10 mouse cellular contexts compared by ENCODE assay signal in the genomic region with DNA sequence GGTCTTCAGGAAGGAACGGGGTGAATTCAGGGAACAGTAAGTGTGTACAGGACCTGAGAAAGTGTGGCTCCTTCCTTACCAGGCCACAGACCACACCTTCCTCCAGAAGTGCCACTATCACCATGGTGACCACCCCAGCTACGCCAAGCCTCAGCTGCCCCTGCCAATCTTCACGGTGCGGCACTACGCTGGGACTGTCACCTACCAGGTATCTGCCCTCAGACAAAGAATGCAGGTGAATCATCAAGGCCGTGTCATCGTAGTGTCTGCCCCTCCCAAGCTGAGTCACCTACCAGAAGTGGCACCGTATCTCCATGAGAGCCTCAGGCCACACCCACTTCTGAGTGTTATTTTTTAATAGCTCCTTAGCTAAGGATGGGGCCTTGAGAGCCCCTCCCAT. TPM values are rescaled to one million over a fixed set of nuclear protein-coding genes. Genes with fewer than 3 reads are reported as not detected.
A peak's percentile ranks its signal among the peaks of the same experiment; 100 is the strongest.
DNase-seq lines count a peak whose midpoint lies in the region; ATAC-seq and TF ChIP-seq lines count a peak whose summit lies in the region.
"Had no signal": no experiment of that assay in that cellular context is flagged by ENCODE, and none has a peak within 500 bp of the region (broad histone marks: within the 10 kb centered on the region; RNA-seq: fewer than 3 reads in every experiment).

No protein-coding gene starts in this region.

- peak; percentile 44 for DNase-seq in c-Kit-positive CD71-positive TER-119-negative erythroid progenitor cells, embryonic 14.5 days (ENCODE audit: low read depth)
- peak; percentile 42 for DNase-seq in liver, embryonic 13.5 days
- no peak for DNase-seq in frontal cortex, postnatal 14 days (ENCODE audit: low spot score in 2 of 2)
- no peak for DNase-seq in urinary bladder, postnatal 10 days (ENCODE audit: low spot score)
- DNase-seq: forebrain, postnatal 0 days; heart, postnatal 14 days; thymus, adult 18-20 months had no signal

- no peak for TF ChIP-seq CTCF in C2C12 (IDR thresholded peaks at IDR 0.05; ENCODE audit: control insufficient read depth, insufficient read depth, insufficient read length)

- H3K36me3 ChIP-seq in C2C12 (ENCODE audit: control insufficient read depth, insufficient read depth), result no peaks in the 10 kb centered on the region
- H3K36me3 ChIP-seq in liver, embryonic 13.5 days, result no peaks in the 10 kb centered on the region
- H3K36me3 ChIP-seq in megakaryocyte, embryonic 14.5 days (replicated peaks; ENCODE audit: low read length), result no peaks in the 10 kb centered on the region
- H3K36me3 ChIP-seq in midbrain, embryonic 13.5 days, result no peaks in the 10 kb centered on the region

- peak overlapping the region; percentile 18; the same call in 1 of the 2 replicates for H3K4me2 ChIP-seq in liver, embryonic 13.5 days
- H3K4me2 ChIP-seq in midbrain, embryonic 13.5 days (replicated peaks), result no peak overlapping the region

- WGBS in liver, embryonic 13.5 days (ENCODE audit: insufficient replicate concordance), result 42% methylated on average over 8 of the region's 8 CpGs
- WGBS in midbrain, embryonic 13.5 days, result 89% methylated on average over 8 of the region's 8 CpGs

- peak; percentile 44 for ATAC-seq in liver, embryonic 13.5 days (ENCODE audit: low read depth)
- ATAC-seq in midbrain, embryonic 13.5 days, result no peak
- ATAC-seq: forebrain, postnatal 0 days had no signal

- peaks cover 34% of the 10 kb centered on the region for H3K27me3 ChIP-seq in C2C12 (ENCODE audit: control insufficient read depth, insufficient read depth, insufficient read length)
- H3K27me3 ChIP-seq in liver, embryonic 13.5 days, result peaks cover 5% of the 10 kb centered on the region; the same call in 1 of the 2 replicates
- peaks cover 90% of the 10 kb centered on the region for H3K27me3 ChIP-seq in megakaryocyte, embryonic 14.5 days (replicated peaks)
- no peaks in the 10 kb centered on the region for H3K27me3 ChIP-seq in midbrain, embryonic 13.5 days

- H3K4me3 ChIP-seq in C2C12 (ENCODE audit: insufficient read depth, poor library complexity, severe bottlenecking), result no peak overlapping the region
- H3K4me3 ChIP-seq in liver, embryonic 13.5 days (replicated peaks), result no peak overlapping the region
- peak overlapping the region; percentile 31 for H3K4me3 ChIP-seq in megakaryocyte, embryonic 14.5 days (replicated peaks)
- no peak overlapping the region for H3K4me3 ChIP-seq in midbrain, embryonic 13.5 days (replicated peaks)

- peaks cover 23% of the 10 kb centered on the region for H3K4me1 ChIP-seq in liver, embryonic 13.5 days (replicated peaks)
- peaks cover 22% of the 10 kb centered on the region for H3K4me1 ChIP-seq in megakaryocyte, embryonic 14.5 days
- H3K4me1 ChIP-seq in midbrain, embryonic 13.5 days (replicated peaks), result no peaks in the 10 kb centered on the region

- H3ac ChIP-seq in C2C12 (ENCODE audit: control insufficient read depth, insufficient read length, low read depth), result no peak overlapping the region

- H3K79me2 ChIP-seq in C2C12 (ENCODE audit: control insufficient read depth, insufficient read depth), result no peaks in the 10 kb centered on the region

- H3K9me3 ChIP-seq in liver, embryonic 13.5 days (replicated peaks), result no peaks in the 10 kb centered on the region
- no peaks in the 10 kb centered on the region for H3K9me3 ChIP-seq in megakaryocyte, embryonic 14.5 days
- H3K9me3 ChIP-seq in midbrain, embryonic 13.5 days, result no peaks in the 10 kb centered on the region

- no peak overlapping the region for H3K9ac ChIP-seq in liver, embryonic 13.5 days
- no peak overlapping the region for H3K9ac ChIP-seq in midbrain, embryonic 13.5 days (replicated peaks)
- H3K9ac ChIP-seq: forebrain, postnatal 0 days had no signal

- H3K27ac ChIP-seq in liver, embryonic 13.5 days, result peak overlapping the region; percentile 6; the same call in 1 of the 2 replicates
- H3K27ac ChIP-seq in midbrain, embryonic 13.5 days, result no peak overlapping the region

- no peaks in the 10 kb centered on the region for H3K79me3 ChIP-seq in C2C12 (ENCODE audit: low read depth)

TF ChIP-seq in C2C12, 6 proteins besides CTCF, POLR2A, EP300 and RAD21:
- TF ChIP-seq MYOG (IDR thresholded peaks at IDR 0.05; ENCODE audit: control insufficient read depth, extremely low read depth, insufficient read length) (no peak), USF1 (IDR thresholded peaks at IDR 0.05; ENCODE audit: low read depth) (no peak), MYOD1 (IDR thresholded peaks at IDR 0.05; ENCODE audit: control insufficient read depth, insufficient read length, low read depth) (peak; percentile 100), FOSL1 (IDR thresholded peaks at IDR 0.05; ENCODE audit: insufficient read depth, low read length, poor library complexity, severe bottlenecking) (peak; percentile 35), CEBPB (IDR thresholded peaks at IDR 0.05; ENCODE audit: low read depth) (no peak), MAX (IDR thresholded peaks at IDR 0.05) (no peak)

RNA-seq across cellular contexts. Expression of gene Myo15b, which starts 11.2 kb away (rescaled TPM):
- polyA plus RNA-seq in C2C12 (2012; fragmentation: generic; extraction: Trizol), result not detected
- 0.36 and 0.46 TPM in 2 replicates for polyA plus RNA-seq in liver, embryonic 13.5 days (2015; fragmentation: Nextera tagmentation; extraction: Ambion mirVana)
- 0.48 TPM in 1 of 2 replicates, not detected in the other for polyA plus RNA-seq in megakaryocyte, embryonic 14.5 days (2012; ENCODE audit: insufficient read depth, low replicate concordance)
- polyA plus RNA-seq in midbrain, embryonic 13.5 days (2015; fragmentation: Nextera tagmentation; extraction: Ambion mirVana), result 0.08 and 0.27 TPM in 2 replicates

RNA-seq across cellular contexts. Expression of gene Smim5, which starts 30.4 kb away (rescaled TPM):
- 0.53 TPM for polyA plus RNA-seq in C2C12 (2012; fragmentation: generic; extraction: Trizol)
- 39.0 and 42.3 TPM in 2 replicates for polyA plus RNA-seq in liver, embryonic 13.5 days (2015; fragmentation: Nextera tagmentation; extraction: Ambion mirVana)
- 6.7 and 13.1 TPM in 2 replicates for polyA plus RNA-seq in megakaryocyte, embryonic 14.5 days (2012; ENCODE audit: insufficient read depth, low replicate concordance)
- polyA plus RNA-seq in midbrain, embryonic 13.5 days (2015; fragmentation: Nextera tagmentation; extraction: Ambion mirVana), result 0.97 and 1.4 TPM in 2 replicates

RNA-seq across cellular contexts. Expression of gene Smim6, which starts 42.4 kb away (rescaled TPM):
- 0.28 TPM for polyA plus RNA-seq in C2C12 (2012; fragmentation: generic; extraction: Trizol)
- 3.0 and 3.2 TPM in 2 replicates for polyA plus RNA-seq in liver, embryonic 13.5 days (2015; fragmentation: Nextera tagmentation; extraction: Ambion mirVana)
- polyA plus RNA-seq in megakaryocyte, embryonic 14.5 days (2012; ENCODE audit: insufficient read depth, low replicate concordance), result not detected in 2 replicates
- polyA plus RNA-seq in midbrain, embryonic 13.5 days (2015; fragmentation: Nextera tagmentation; extraction: Ambion mirVana), result 0.84 and 0.93 TPM in 2 replicates

RNA-seq across cellular contexts. Expression of gene Llgl2, which starts 45.5 kb away (rescaled TPM):
- 0.51 TPM for polyA plus RNA-seq in C2C12 (2012; fragmentation: generic; extraction: Trizol)
- 9.8 and 10.2 TPM in 2 replicates for polyA plus RNA-seq in liver, embryonic 13.5 days (2015; fragmentation: Nextera tagmentation; extraction: Ambion mirVana)
- polyA plus RNA-seq in megakaryocyte, embryonic 14.5 days (2012; ENCODE audit: insufficient read depth, low replicate concordance), result 6.1 and 12.4 TPM in 2 replicates
- 0.66 and 0.76 TPM in 2 replicates for polyA plus RNA-seq in midbrain, embryonic 13.5 days (2015; fragmentation: Nextera tagmentation; extraction: Ambion mirVana)

RNA-seq across cellular contexts. Expression of gene Tsen54, which starts 54.9 kb away (rescaled TPM):
- 18.5 TPM for polyA plus RNA-seq in C2C12 (2012; fragmentation: generic; extraction: Trizol)
- 19.3 and 20.1 TPM in 2 replicates for polyA plus RNA-seq in liver, embryonic 13.5 days (2015; fragmentation: Nextera tagmentation; extraction: Ambion mirVana)
- 21.0 and 35.3 TPM in 2 replicates for polyA plus RNA-seq in megakaryocyte, embryonic 14.5 days (2012; ENCODE audit: insufficient read depth, low replicate concordance)
- polyA plus RNA-seq in midbrain, embryonic 13.5 days (2015; fragmentation: Nextera tagmentation; extraction: Ambion mirVana), result 24.8 and 25.8 TPM in 2 replicates

Comparison
In these comparisons a context has a peak if more than half of its experiments do, and no peak if none do; other contexts are left out.
1. DNase-seq: peak in c-Kit-positive CD71-positive TER-119-negative erythroid progenitor cells, embryonic 14.5 days (single experiment) and liver, embryonic 13.5 days (single experiment); none in frontal cortex, postnatal 14 days (0 of 2) and urinary bladder, postnatal 10 days (single experiment).